Mouse (Mus musculus): Measurements from ENCODE around the gene Islr. TPM values are rescaled to one million over a fixed set of nuclear protein-coding genes. Genes with fewer than 3 reads are reported as not detected.
A peak's percentile ranks its signal among the peaks of the same experiment; 100 is the strongest.

Gene Islr
- total and polyA plus RNA-seq, 3 experiments: 0.22 TPM; not detected in 2

- no peaks in the 10 kb centered on the region for H3K36me3 ChIP-seq (replicated peaks)
- H3K27me3 ChIP-seq (ENCODE audit: insufficient read depth, low read length): peaks cover 26% of the 10 kb centered on the region
- H3K4me3 ChIP-seq (ENCODE audit: low read depth, low read length): no peak overlapping the region
- DNase-seq (ENCODE audit: low spot score): no peak
- ATAC-seq (ENCODE audit: extremely low read depth, insufficient number of reproducible peaks, low FRiP score, poor library complexity, severe bottlenecking): no peak
- TF ChIP-seq CTCF (IDR thresholded peaks at IDR 0.05; ENCODE audit: low read depth, low read length) (no peak), GATA2 (IDR thresholded peaks at IDR 0.05; ENCODE audit: borderline replicate concordance, low read depth, low read length) (no peak), TAL1 (conservative IDR thresholded peaks at IDR 0.05; ENCODE audit: low read depth, low read length) (no peak), GATA1 (IDR thresholded peaks at IDR 0.05; ENCODE audit: borderline replicate concordance, low read length) (no peak), POLR2AphosphoS5 (IDR thresholded peaks at IDR 0.05; ENCODE audit: insufficient replicate concordance, low read depth, low read length) (no peak)
- H3K4me1 ChIP-seq (ENCODE audit: insufficient read depth, low read depth, low read length): no peaks in the 10 kb centered on the region
- no peaks in the 10 kb centered on the region for H3K9me3 ChIP-seq (replicated peaks)
These were observed 45.4 kb downstream of the Islr start for GRCm38 (mm10) chr9:58158541-58159311.

GRCm38 (mm10) chr9:58157838-58158237 is 46.3 kb downstream of the Islr start:
- TF ChIP-seq TAL1 (conservative IDR thresholded peaks at IDR 0.05; ENCODE audit: low read depth, low read length): no peak
- TF ChIP-seq GATA1 (IDR thresholded peaks at IDR 0.05; ENCODE audit: borderline replicate concordance, low read length): no peak
- no peak for TF ChIP-seq POLR2AphosphoS5 (IDR thresholded peaks at IDR 0.05; ENCODE audit: insufficient replicate concordance, low read depth, low read length)
- no peak for TF ChIP-seq GATA2 (IDR thresholded peaks at IDR 0.05; ENCODE audit: borderline replicate concordance, low read depth, low read length)
- no peak for TF ChIP-seq CTCF (IDR thresholded peaks at IDR 0.05; ENCODE audit: low read depth, low read length)
- DNase-seq (ENCODE audit: low spot score): no peak
- Histone ChIP-seq H3K4me3 (ENCODE audit: low read depth, low read length) (peak overlapping the region; percentile 8; the same call in 1 of the 2 replicates), H3K9me3 (replicated peaks) (no peaks in the 10 kb centered on the region), H3K27me3 (ENCODE audit: insufficient read depth, low read length) (peaks cover 29% of the 10 kb centered on the region), H3K4me1 (ENCODE audit: insufficient read depth, low read depth, low read length) (no peaks in the 10 kb centered on the region), H3K36me3 (replicated peaks) (no peaks in the 10 kb centered on the region)
- ATAC-seq (ENCODE audit: extremely low read depth, insufficient number of reproducible peaks, low FRiP score, poor library complexity, severe bottlenecking): no peak

GRCm38 (mm10) chr9:58156819-58157560 is 47.1 kb downstream of the Islr start:
- H3K4me1 ChIP-seq (ENCODE audit: insufficient read depth, low read depth, low read length): no peaks in the 10 kb centered on the region
- H3K27me3 ChIP-seq (ENCODE audit: insufficient read depth, low read length): peaks cover 31% of the 10 kb centered on the region
- ATAC-seq (ENCODE audit: extremely low read depth, insufficient number of reproducible peaks, low FRiP score, poor library complexity, severe bottlenecking) (no peak), DNase-seq (ENCODE audit: low spot score) (no peak)
- TF ChIP-seq TAL1 (conservative IDR thresholded peaks at IDR 0.05; ENCODE audit: low read depth, low read length) (no peak), GATA1 (IDR thresholded peaks at IDR 0.05; ENCODE audit: borderline replicate concordance, low read length) (no peak), CTCF (IDR thresholded peaks at IDR 0.05; ENCODE audit: low read depth, low read length) (no peak), GATA2 (IDR thresholded peaks at IDR 0.05; ENCODE audit: borderline replicate concordance, low read depth, low read length) (no peak), POLR2AphosphoS5 (IDR thresholded peaks at IDR 0.05; ENCODE audit: insufficient replicate concordance, low read depth, low read length) (no peak)
- no peaks in the 10 kb centered on the region for H3K36me3 ChIP-seq (replicated peaks)
- H3K4me3 ChIP-seq (ENCODE audit: low read depth, low read length): no peak overlapping the region
- H3K9me3 ChIP-seq (replicated peaks): no peaks in the 10 kb centered on the region

GRCm38 (mm10) chr9:58155366-58155765 is 48.7 kb downstream of the Islr start:
- H3K9me3 ChIP-seq (replicated peaks): no peaks in the 10 kb centered on the region
- H3K36me3 ChIP-seq (replicated peaks): no peaks in the 10 kb centered on the region
- TF ChIP-seq TAL1 (conservative IDR thresholded peaks at IDR 0.05; ENCODE audit: low read depth, low read length) (no peak), CTCF (IDR thresholded peaks at IDR 0.05; ENCODE audit: low read depth, low read length) (no peak), POLR2AphosphoS5 (IDR thresholded peaks at IDR 0.05; ENCODE audit: insufficient replicate concordance, low read depth, low read length) (no peak), GATA2 (IDR thresholded peaks at IDR 0.05; ENCODE audit: borderline replicate concordance, low read depth, low read length) (no peak), GATA1 (IDR thresholded peaks at IDR 0.05; ENCODE audit: borderline replicate concordance, low read length) (no peak)
- peaks cover 35% of the 10 kb centered on the region for H3K27me3 ChIP-seq (ENCODE audit: insufficient read depth, low read length)
- no peaks in the 10 kb centered on the region for H3K4me1 ChIP-seq (ENCODE audit: insufficient read depth, low read depth, low read length)
- H3K4me3 ChIP-seq (ENCODE audit: low read depth, low read length): no peak overlapping the region
- ATAC-seq (ENCODE audit: extremely low read depth, insufficient number of reproducible peaks, low FRiP score, poor library complexity, severe bottlenecking) (no peak), DNase-seq (ENCODE audit: low spot score) (no peak)

GRCm38 (mm10) chr9:58153095-58153494 is 51.0 kb downstream of the Islr start:
- H3K4me1 ChIP-seq (ENCODE audit: insufficient read depth, low read depth, low read length): no peaks in the 10 kb centered on the region
- ATAC-seq (ENCODE audit: extremely low read depth, insufficient number of reproducible peaks, low FRiP score, poor library complexity, severe bottlenecking) (no peak), DNase-seq (ENCODE audit: low spot score) (no peak)
- no peaks in the 10 kb centered on the region for H3K36me3 ChIP-seq (replicated peaks)
- H3K27me3 ChIP-seq (ENCODE audit: insufficient read depth, low read length): peaks cover 40% of the 10 kb centered on the region
- TF ChIP-seq GATA1 (IDR thresholded peaks at IDR 0.05; ENCODE audit: borderline replicate concordance, low read length) (no peak), TAL1 (conservative IDR thresholded peaks at IDR 0.05; ENCODE audit: low read depth, low read length) (no peak), CTCF (IDR thresholded peaks at IDR 0.05; ENCODE audit: low read depth, low read length) (no peak), POLR2AphosphoS5 (IDR thresholded peaks at IDR 0.05; ENCODE audit: insufficient replicate concordance, low read depth, low read length) (no peak)
- H3K9me3 ChIP-seq (replicated peaks): no peaks in the 10 kb centered on the region
- no peak overlapping the region for H3K4me3 ChIP-seq (ENCODE audit: low read depth, low read length)

GRCm38 (mm10) chr9:58150733-58151361 is 53.3 kb downstream of the Islr start:
- ATAC-seq (ENCODE audit: extremely low read depth, insufficient number of reproducible peaks, low FRiP score, poor library complexity, severe bottlenecking): no peak
- Histone ChIP-seq H3K4me3 (ENCODE audit: low read depth, low read length) (no peak overlapping the region), H3K4me1 (ENCODE audit: insufficient read depth, low read depth, low read length) (no peaks in the 10 kb centered on the region), H3K36me3 (replicated peaks) (no peaks in the 10 kb centered on the region), H3K9me3 (replicated peaks) (no peaks in the 10 kb centered on the region), H3K27me3 (ENCODE audit: insufficient read depth, low read length) (peaks cover 33% of the 10 kb centered on the region)
- no peak for DNase-seq (ENCODE audit: low spot score)
- TF ChIP-seq GATA2 (IDR thresholded peaks at IDR 0.05; ENCODE audit: borderline replicate concordance, low read depth, low read length) (no peak), POLR2AphosphoS5 (IDR thresholded peaks at IDR 0.05; ENCODE audit: insufficient replicate concordance, low read depth, low read length) (no peak), CTCF (IDR thresholded peaks at IDR 0.05; ENCODE audit: low read depth, low read length) (no peak), TAL1 (conservative IDR thresholded peaks at IDR 0.05; ENCODE audit: low read depth, low read length) (no peak)
